ENCODE assay signal across 25 mouse cellular contexts in genomic region chr6:41734719-41735470, GRCm38 (mm10). TPM values are rescaled to one million over a fixed set of nuclear protein-coding genes. Genes with fewer than 3 reads are reported as not detected.
"Had no signal": no experiment of that assay in that cellular context is flagged by ENCODE, and none has a peak within 500 bp of the region (broad histone marks: within the 10 kb centered on the region; RNA-seq: fewer than 3 reads in every experiment).

No protein-coding gene starts in this region.

- H3K4me3 ChIP-seq: midbrain, embryonic 10.5 days; midbrain, embryonic 12.5 days; myocyte; neural tube, embryonic 12.5 days had no signal

- DNase-seq: lung, adult 18-20 months; lung, embryonic 14.5 days; lung, postnatal 10 days; lung, postnatal 4 days; midbrain, embryonic 14.5 days; right cerebral cortex, postnatal 14 days; thymus, adult 2 months; thymus, postnatal 25 days; thymus, postnatal 4 days had no signal

- ATAC-seq: midbrain, embryonic 16.5 days had no signal

- H3K4me1 ChIP-seq: midbrain, embryonic 10.5 days; midbrain, embryonic 12.5 days; neural tube, embryonic 12.5 days had no signal

- H3K27ac ChIP-seq: midbrain, embryonic 10.5 days; midbrain, embryonic 12.5 days; neural tube, embryonic 12.5 days had no signal

RNA-seq across cellular contexts. Expression of gene Kel, which starts 30.8 kb away (rescaled TPM):
- polyA plus RNA-seq: myocyte; urinary bladder, adult 2 months had no signal

RNA-seq across cellular contexts. Expression of gene Olfr459, which starts 40.1 kb away (rescaled TPM):
- total RNA-seq: megakaryocyte, adult 5-6 weeks; megakaryocyte-erythroid progenitor cell, adult 5-6 weeks; neutrophil, adult 5-6 weeks had no signal
- polyA plus RNA-seq: liver, embryonic 16.5 days; lung, embryonic 14.5 days; lung, embryonic 16.5 days; midbrain, embryonic 10.5 days; midbrain, embryonic 12.5 days; midbrain, embryonic 14.5 days; midbrain, embryonic 16.5 days; myocyte; neural tube, embryonic 12.5 days; neural tube, embryonic 14.5 days; spleen, adult 2 months; stomach, embryonic 14.5 days; stomach, embryonic 16.5 days; testis, adult 2 months; thymus, adult 2 months; urinary bladder, adult 2 months had no signal

RNA-seq across cellular contexts. Expression of gene Llcfc1, which starts 50.7 kb away (rescaled TPM):
- total RNA-seq: megakaryocyte, adult 5-6 weeks; megakaryocyte-erythroid progenitor cell, adult 5-6 weeks; neutrophil, adult 5-6 weeks had no signal
- polyA plus RNA-seq: liver, embryonic 16.5 days; lung, embryonic 14.5 days; lung, embryonic 16.5 days; midbrain, embryonic 10.5 days; midbrain, embryonic 12.5 days; midbrain, embryonic 14.5 days; midbrain, embryonic 16.5 days; myocyte; neural tube, embryonic 12.5 days; neural tube, embryonic 14.5 days; spleen, adult 2 months; thymus, adult 2 months; urinary bladder, adult 2 months had no signal

RNA-seq across cellular contexts. Expression of gene Trpv5, which starts 54.3 kb away (rescaled TPM):
- total RNA-seq: megakaryocyte, adult 5-6 weeks; neutrophil, adult 5-6 weeks had no signal
- polyA plus RNA-seq: lung, embryonic 14.5 days; lung, embryonic 16.5 days; midbrain, embryonic 10.5 days; midbrain, embryonic 12.5 days; midbrain, embryonic 14.5 days; midbrain, embryonic 16.5 days; myocyte; neural tube, embryonic 12.5 days; neural tube, embryonic 14.5 days; stomach, embryonic 14.5 days; stomach, embryonic 16.5 days; thymus, adult 2 months; urinary bladder, adult 2 months had no signal
